Mouse (Mus musculus): ENCODE measurements at regions not wholly inside any gene's neighbourhood (a gene's known extent, or its start where the extent isn't known, plus 50 kb on each side); places are given as distances from the start of the nearest gene placed in this dataset.

- Histone ChIP-seq H3K27ac (ENCODE audit: control insufficient read depth, low read depth, low read length) (no peak overlapping the region), H3K4me1 (ENCODE audit: control insufficient read depth in 1 of 2, insufficient read depth in 2 of 2, low read length in 2 of 2) (no peaks in the 10 kb centered on the region), H3K36me3 (ENCODE audit: control insufficient read depth in 1 of 2, insufficient read depth in 2 of 2, low read length in 2 of 2) (no peaks in the 10 kb centered on the region), H3K27me3 (ENCODE audit: control insufficient read depth in 1 of 2, insufficient read depth in 2 of 2, low read length in 2 of 2) (no peaks in the 10 kb centered on the region), H3K9ac (ENCODE audit: control insufficient read depth, low read depth, low read length, poor library complexity, severe bottlenecking) (no peak overlapping the region), H3K9me3 (replicated peaks; ENCODE audit: insufficient read depth, low read length) (no peaks in the 10 kb centered on the region), H3K4me3 (ENCODE audit: control insufficient read depth in 1 of 2, insufficient read depth in 1 of 2, low read depth in 2 of 2, low read length in 2 of 2) (no peak overlapping the region), H3K79me2 (ENCODE audit: control insufficient read depth, insufficient read depth, low read length, poor library complexity) (no peaks in the 10 kb centered on the region)
- TF ChIP-seq CHD1 (IDR thresholded peaks at IDR 0.05; ENCODE audit: low read depth, low read length), result no peak
- TF ChIP-seq MEF2A (IDR thresholded peaks at IDR 0.05; ENCODE audit: extremely low read depth, insufficient replicate concordance, low read depth, low read length, poor library complexity, severe bottlenecking), result no peak
- TF ChIP-seq EP300 (IDR thresholded peaks at IDR 0.05; ENCODE audit: low read depth in 1 of 2, low read length in 2 of 2), result no peak
- no peak for TF ChIP-seq GATA1 (IDR thresholded peaks at IDR 0.05; ENCODE audit: low read depth, low read length)
- TF ChIP-seq MXI1 (IDR thresholded peaks at IDR 0.05; ENCODE audit: low read depth, low read length), result no peak
- no peak for TF ChIP-seq KAT2A (conservative IDR thresholded peaks at IDR 0.05; ENCODE audit: low read depth, low read length)
- no peak for TF ChIP-seq SIN3A (IDR thresholded peaks at IDR 0.05; ENCODE audit: low read length)
- no peak for TF ChIP-seq TCF12 (IDR thresholded peaks at IDR 0.05; ENCODE audit: low read depth, low read length)
- no peak for TF ChIP-seq POLR2AphosphoS2 (IDR thresholded peaks at IDR 0.05; ENCODE audit: low read length)
- no peak for TF ChIP-seq USF1 (IDR thresholded peaks at IDR 0.05; ENCODE audit: low read depth, low read length)
- no peak for TF ChIP-seq CHD2 (IDR thresholded peaks at IDR 0.05; ENCODE audit: low read length)
- TF ChIP-seq MAZ (IDR thresholded peaks at IDR 0.05; ENCODE audit: low read depth, low read length), result no peak
- TF ChIP-seq ZC3H11A (IDR thresholded peaks at IDR 0.05; ENCODE audit: low read depth, low read length), result no peak
- TF ChIP-seq E2F4 (IDR thresholded peaks at IDR 0.05; ENCODE audit: borderline replicate concordance, low read depth, low read length), result no peak
- TF ChIP-seq HCFC1 (IDR thresholded peaks at IDR 0.05; ENCODE audit: low read depth, low read length), result no peak
- no peak for TF ChIP-seq ZNF384 (IDR thresholded peaks at IDR 0.05; ENCODE audit: low read depth, low read length)
- no peak for TF ChIP-seq TAL1 (IDR thresholded peaks at IDR 0.05; ENCODE audit: low read length)
- no peak for TF ChIP-seq NELFE (IDR thresholded peaks at IDR 0.05; ENCODE audit: low read depth, low read length)
- no peak for TF ChIP-seq POLR2AphosphoS5 (IDR thresholded peaks at IDR 0.05; ENCODE audit: borderline replicate concordance, low read depth, low read length)
- DNase-seq (ENCODE audit: low read depth, low spot score), result no peak
These were observed 290.0 kb downstream of the Lpin1 start for GRCm38 (mm10) chr12:16320536-16321402.

- no peak for TF ChIP-seq MAZ (IDR thresholded peaks at IDR 0.05; ENCODE audit: low read depth, low read length)
- TF ChIP-seq CHD2 (IDR thresholded peaks at IDR 0.05; ENCODE audit: low read length), result no peak
- TF ChIP-seq ZMIZ1 (IDR thresholded peaks at IDR 0.05; ENCODE audit: low read depth, low read length), result no peak
- no peak for TF ChIP-seq CHD1 (IDR thresholded peaks at IDR 0.05; ENCODE audit: low read depth, low read length)
- TF ChIP-seq E2F4 (IDR thresholded peaks at IDR 0.05; ENCODE audit: borderline replicate concordance, low read depth, low read length), result no peak
- TF ChIP-seq TCF12 (IDR thresholded peaks at IDR 0.05; ENCODE audit: low read depth, low read length), result no peak
- no peak for TF ChIP-seq SMC3 (IDR thresholded peaks at IDR 0.05; ENCODE audit: low read depth, low read length)
- no peak for TF ChIP-seq UBTF (IDR thresholded peaks at IDR 0.05; ENCODE audit: borderline replicate concordance, insufficient read depth, low read depth, low read length)
- DNase-seq (ENCODE audit: low read depth, low spot score), result no peak
- H3K4me3 ChIP-seq (ENCODE audit: control insufficient read depth in 1 of 2, insufficient read depth in 1 of 2, low read depth in 2 of 2, low read length in 2 of 2), result no peak overlapping the region
- H3K9me3 ChIP-seq (replicated peaks; ENCODE audit: insufficient read depth, low read length), result no peaks in the 10 kb centered on the region
- H3K79me2 ChIP-seq (ENCODE audit: control insufficient read depth, insufficient read depth, low read length, poor library complexity), result no peaks in the 10 kb centered on the region
- no peak overlapping the region for H3K9ac ChIP-seq (ENCODE audit: control insufficient read depth, low read depth, low read length, poor library complexity, severe bottlenecking)
- H3K36me3 ChIP-seq (ENCODE audit: control insufficient read depth in 1 of 2, insufficient read depth in 2 of 2, low read length in 2 of 2), result no peaks in the 10 kb centered on the region
- H3K27ac ChIP-seq (ENCODE audit: control insufficient read depth, low read depth, low read length), result no peak overlapping the region
- H3K4me1 ChIP-seq (ENCODE audit: control insufficient read depth in 1 of 2, insufficient read depth in 2 of 2, low read length in 2 of 2), result no peaks in the 10 kb centered on the region
- peaks cover 0 to 2% of the 10 kb centered on the region in 2 experiments; a peak in 2 of 4 replicates for H3K27me3 ChIP-seq (ENCODE audit: control insufficient read depth in 1 of 2, insufficient read depth in 2 of 2, low read length in 2 of 2)
These were observed 302.7 kb downstream of the Lpin1 start for GRCm38 (mm10) chr12:16308101-16308500.

Measured in MEL (cell line).